Mouse (Mus musculus): ENCODE results near the gene Filip1l.

- TF ChIP-seq CTCF (IDR thresholded peaks at IDR 0.05; ENCODE audit: insufficient read depth, low read depth, low read length) (no peak), POLR2A (IDR thresholded peaks at IDR 0.05; ENCODE audit: insufficient read depth, low read depth, low read length) (no peak)
Measured at GRCm38 (mm10) chr16:57312130-57312529, 40.8 kb upstream of the Filip1l start.

All from olfactory bulb, adult 2 months (tissue).